Mouse (Mus musculus) heart, embryonic 11.5 days (tissue): ENCODE results near the gene Srf. TPM values are rescaled to one million over a fixed set of nuclear protein-coding genes. Genes with fewer than 3 reads are reported as not detected.

Experiments used
- ATAC-seq: fragments of 200-750 bp; cut with Nextera tagmentation; replicated peaks from 2 replicates; pipeline ENCODE4 v1.8.0; 2017; ENCODE audit warnings: moderate library complexity; ENCODE audit not compliant: insufficient number of reproducible peaks, low FRiP score, low TSS enrichment
- H3K27ac ChIP-seq: fragments of 300-500 bp; sonication (generic); 2 replicates; pipeline ENCODE4 v1.5.1; 2014; ENCODE audit warnings: mild to moderate bottlenecking, low read depth, low read length
- H3K27me3 ChIP-seq: fragments of 300-500 bp; sonication (generic); 2 replicates; pipeline ENCODE4 v1.6.1; 2014; ENCODE audit warnings: mild to moderate bottlenecking, low read length, mixed read lengths; ENCODE audit not compliant: control insufficient read depth, insufficient read depth
- H3K36me3 ChIP-seq: fragments of 300-500 bp; sonication (generic); 2 replicates; pipeline ENCODE4 v1.6.1; 2014; ENCODE audit warnings: mild to moderate bottlenecking, low read length, moderate library complexity, mixed read lengths; ENCODE audit not compliant: control insufficient read depth, insufficient read depth
- H3K4me1 ChIP-seq: fragments of 300-500 bp; sonication (generic); 2 replicates; pipeline ENCODE4 v1.6.1; 2014; ENCODE audit warnings: low read length; ENCODE audit not compliant: control insufficient read depth, insufficient read depth
- H3K4me2 ChIP-seq: fragments of 300-500 bp; sonication (generic); 2 replicates; pipeline ENCODE4 v1.6.1; 2014; ENCODE audit warnings: mild to moderate bottlenecking, moderate library complexity
- H3K4me3 ChIP-seq: fragments of 300-500 bp; sonication (generic); 2 replicates; pipeline ENCODE4 v1.5.1; 2014; ENCODE audit warnings: low read depth, low read length
- H3K9ac ChIP-seq: fragments of 300-500 bp; sonication (generic); 2 replicates; pipeline ENCODE4 v1.6.1; 2014; ENCODE audit warnings: mild to moderate bottlenecking, low read depth, low read length, moderate library complexity
- H3K9me3 ChIP-seq: fragments of 300-500 bp; sonication (generic); replicated peaks from 2 replicates; pipeline ENCODE4 v1.6.1; 2016; ENCODE audit warnings: low read length; ENCODE audit not compliant: control insufficient read depth
- WGBS: fragments of 180-500 bp; shearing (Covaris S2); extraction: QIAGEN DNeasy Blood & Tissue Kit; methylation state at CpG from one replicate; pipeline ENCODE4 v1.1.7; 2014; ENCODE audit not compliant: insufficient replicate concordance; 5-methylcytosine and 5-hydroxymethylcytosine counted together
- polyA plus RNA-seq: library from polyadenylated mRNA; unstranded; fragments of >200 nt; fragmentation: Nextera tagmentation; extraction: Ambion mirVana; gene quantifications from 2 replicates; pipeline ENCODE4 v1.2.1, GENCODE M21; 2014

The Srf gene
- polyA plus RNA-seq, 1 experiment from 2014 or later = 15.0 TPM

DNA sequence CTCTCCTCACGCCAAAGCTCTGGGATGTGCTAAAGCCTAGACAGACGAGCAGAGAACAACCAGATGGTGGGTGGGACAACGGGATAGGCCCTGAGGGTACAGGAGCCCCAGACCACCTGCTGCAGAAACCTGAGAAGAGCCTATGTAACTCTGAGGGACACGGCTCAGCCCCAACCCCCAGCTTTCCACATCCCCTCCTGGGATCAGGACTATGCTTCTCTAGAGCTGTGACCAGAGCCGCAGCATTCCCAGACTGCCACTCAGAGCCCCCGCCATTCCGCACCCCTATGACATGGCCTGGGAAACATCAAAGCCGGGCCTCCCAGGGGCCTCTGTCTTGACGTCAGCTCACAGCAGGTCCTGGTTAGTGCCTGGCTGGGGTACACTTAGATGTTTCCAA, 38.6 kb upstream of the Srf start:
- Histone ChIP-seq H3K27me3 (no peaks in the 10 kb centered on the region), H3K4me1 (peaks cover 16% of the 10 kb centered on the region; the same call in 1 of the 2 replicates), H3K4me2 (no peak overlapping the region; the same call in 1 of the 2 replicates), H3K27ac (peak overlapping the region; percentile 70), H3K9ac (peak overlapping the region; percentile 28; the same call in 1 of the 2 replicates), H3K36me3 (peaks cover 11% of the 10 kb centered on the region; the same call in 1 of the 2 replicates), H3K4me3 (no peak overlapping the region), H3K9me3 (no peaks in the 10 kb centered on the region)
- peak; percentile 43; the same call in 1 of the 2 replicates for ATAC-seq
- WGBS = 26% methylated on average over 9 of the region's 9 CpGs

DNA sequence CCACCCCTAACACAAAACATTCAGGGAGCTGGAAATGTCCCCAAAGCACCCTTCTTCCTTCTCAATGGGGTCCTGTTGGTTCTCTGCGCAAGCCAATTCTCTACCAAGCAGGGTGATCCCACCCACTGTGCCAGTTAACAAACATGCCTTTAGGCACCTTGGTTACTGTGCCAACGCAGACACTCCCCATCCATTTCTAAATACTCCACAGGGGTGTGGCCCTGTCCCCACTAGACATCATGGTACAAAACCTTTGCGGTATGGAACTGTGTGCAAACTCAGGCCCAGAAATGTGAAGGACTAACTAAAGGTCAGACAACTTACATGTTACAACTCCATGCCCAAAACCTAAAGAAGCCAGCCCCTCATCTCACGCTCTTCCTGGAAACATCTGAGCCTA, 37.1 kb upstream of the Srf start:
- H3K9ac ChIP-seq = no peak overlapping the region
- H3K27me3 ChIP-seq = no peaks in the 10 kb centered on the region
- peaks cover 16% of the 10 kb centered on the region; the same call in 1 of the 2 replicates for H3K4me1 ChIP-seq
- 91% methylated on average over 4 of the region's 4 CpGs for WGBS
- H3K27ac ChIP-seq = no peak overlapping the region
- no peak for ATAC-seq
- no peaks in the 10 kb centered on the region for H3K9me3 ChIP-seq
- peaks cover 18% of the 10 kb centered on the region; the same call in 1 of the 2 replicates for H3K36me3 ChIP-seq
- no peak overlapping the region for H3K4me2 ChIP-seq
- no peak overlapping the region for H3K4me3 ChIP-seq

- no peaks in the 10 kb centered on the region for H3K27me3 ChIP-seq
- no peak overlapping the region for H3K4me3 ChIP-seq
- no peak for ATAC-seq
- peaks cover 21% of the 10 kb centered on the region for H3K36me3 ChIP-seq
- H3K27ac ChIP-seq = no peak overlapping the region
- H3K9me3 ChIP-seq = no peaks in the 10 kb centered on the region
- H3K9ac ChIP-seq = no peak overlapping the region
- H3K4me2 ChIP-seq = no peak overlapping the region
- H3K4me1 ChIP-seq = peaks cover 16% of the 10 kb centered on the region; the same call in 1 of the 2 replicates
- 87% methylated on average over 19 of the region's 19 CpGs for WGBS
Measured at GRCm38 (mm10) chr17:46591406-46591805, 35.4 kb upstream of the Srf start.

DNA sequence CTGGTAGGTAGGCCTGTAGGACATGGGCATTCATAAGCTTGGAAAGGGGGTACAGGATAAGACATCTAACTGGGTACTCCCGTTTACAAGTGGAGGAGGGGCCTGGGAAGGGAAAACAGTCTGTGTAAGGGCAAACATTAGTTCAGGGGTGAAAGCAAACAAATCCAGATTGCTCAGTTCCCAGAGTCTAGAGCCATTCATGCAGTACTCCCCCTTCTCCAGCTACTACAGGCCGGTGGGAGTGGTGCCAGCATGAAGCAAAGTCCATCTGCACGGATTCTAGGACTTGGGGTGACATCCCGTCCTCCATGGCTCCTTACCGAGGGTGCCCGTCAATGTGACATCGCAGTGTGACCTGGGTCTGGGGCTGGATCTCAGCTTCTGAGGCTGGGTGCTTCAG, 34.5 kb upstream of the Srf start:
- ATAC-seq = no peak
- Histone ChIP-seq H3K9ac (no peak overlapping the region), H3K36me3 (peaks cover 24% of the 10 kb centered on the region), H3K4me2 (no peak overlapping the region), H3K4me3 (no peak overlapping the region), H3K27me3 (no peaks in the 10 kb centered on the region), H3K27ac (no peak overlapping the region), H3K9me3 (no peaks in the 10 kb centered on the region), H3K4me1 (peaks cover 16% of the 10 kb centered on the region; the same call in 1 of the 2 replicates)
- WGBS = 90% methylated on average over 7 of the region's 7 CpGs

DNA sequence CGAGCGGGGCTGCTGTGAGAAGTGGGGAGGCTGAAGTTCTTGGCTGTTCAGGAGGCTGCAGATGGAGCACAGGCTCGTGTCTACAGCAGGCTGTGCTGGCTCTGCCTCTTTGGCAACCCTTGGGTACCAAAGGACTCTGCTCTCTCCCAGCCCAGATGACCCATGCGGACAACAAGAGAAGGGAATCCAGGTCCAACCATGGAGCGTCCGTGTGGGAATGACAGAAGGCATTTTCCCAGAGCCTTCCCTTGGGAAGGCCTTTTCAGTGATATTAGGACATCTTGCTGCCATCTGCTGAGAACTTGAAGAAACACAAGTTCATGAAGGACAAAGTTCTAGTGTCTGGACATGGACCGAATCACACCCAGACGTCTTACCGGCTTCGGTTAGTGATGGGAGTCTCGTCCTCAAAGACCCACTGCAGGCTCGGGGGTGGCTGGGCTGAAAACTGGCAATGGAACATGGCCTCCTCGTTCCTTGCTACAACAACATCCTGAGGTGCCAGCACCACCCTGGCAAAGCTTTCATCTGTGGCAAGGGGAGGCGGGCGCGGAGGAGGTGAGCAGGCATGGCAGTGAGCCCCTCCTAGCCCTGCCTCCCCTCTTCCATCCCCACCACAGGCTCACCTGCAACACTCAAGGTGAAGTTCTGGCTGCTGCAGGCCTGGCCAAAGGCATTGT, 33.8 kb upstream of the Srf start:
- no peak overlapping the region for H3K9ac ChIP-seq
- no peak for ATAC-seq
- H3K27ac ChIP-seq = no peak overlapping the region
- H3K36me3 ChIP-seq = peaks cover 27% of the 10 kb centered on the region
- H3K4me2 ChIP-seq = no peak overlapping the region
- peaks cover 10% of the 10 kb centered on the region; the same call in 1 of the 2 replicates for H3K4me1 ChIP-seq
- H3K4me3 ChIP-seq = no peak overlapping the region
- H3K27me3 ChIP-seq = no peaks in the 10 kb centered on the region
- 84% methylated on average over 16 of the region's 16 CpGs for WGBS
- H3K9me3 ChIP-seq = no peaks in the 10 kb centered on the region

GRCm38 (mm10) chr17:46588913-46589312, 32.9 kb upstream of the Srf start:
- Histone ChIP-seq H3K27me3 (no peaks in the 10 kb centered on the region), H3K4me2 (no peak overlapping the region), H3K9me3 (no peaks in the 10 kb centered on the region), H3K9ac (no peak overlapping the region), H3K4me3 (no peak overlapping the region), H3K27ac (no peak overlapping the region), H3K36me3 (peaks cover 29% of the 10 kb centered on the region), H3K4me1 (0 out of 2 replicates have a peak, but pooled peaks cover 5% of the 10 kb centered on the region)
- ATAC-seq = no peak
- 78% methylated on average over 6 of the region's 6 CpGs for WGBS

GRCm38 (mm10) chr17:46588173-46588572, 32.2 kb upstream of the Srf start:
- H3K9ac ChIP-seq = no peak overlapping the region
- no peak for ATAC-seq
- no peak overlapping the region for H3K4me2 ChIP-seq
- H3K36me3 ChIP-seq = peaks cover 29% of the 10 kb centered on the region
- 77% methylated on average over 9 of the region's 9 CpGs for WGBS
- H3K9me3 ChIP-seq = no peaks in the 10 kb centered on the region
- no peaks in the 10 kb centered on the region for H3K27me3 ChIP-seq
- H3K4me1 ChIP-seq = no peaks in the 10 kb centered on the region
- H3K27ac ChIP-seq = no peak overlapping the region
- H3K4me3 ChIP-seq = no peak overlapping the region

GRCm38 (mm10) chr17:46586327-46586726, 30.4 kb upstream of the Srf start:
- Histone ChIP-seq H3K4me1 (no peaks in the 10 kb centered on the region), H3K4me2 (no peak overlapping the region), H3K27ac (no peak overlapping the region), H3K36me3 (peaks cover 43% of the 10 kb centered on the region), H3K9ac (no peak overlapping the region), H3K27me3 (no peaks in the 10 kb centered on the region), H3K4me3 (no peak overlapping the region), H3K9me3 (no peaks in the 10 kb centered on the region)
- ATAC-seq = no peak
- 83% methylated on average over 8 of the region's 8 CpGs for WGBS

- 74% methylated on average over 5 of the region's 5 CpGs for WGBS
- H3K36me3 ChIP-seq = peaks cover 59% of the 10 kb centered on the region
- H3K4me1 ChIP-seq = no peaks in the 10 kb centered on the region
- H3K9ac ChIP-seq = no peak overlapping the region
- no peak for ATAC-seq
- no peak overlapping the region for H3K4me3 ChIP-seq
- no peaks in the 10 kb centered on the region for H3K27me3 ChIP-seq
- no peak overlapping the region for H3K4me2 ChIP-seq
- 0 out of 2 replicates have a peak, but pooled peaks cover 2% of the 10 kb centered on the region for H3K9me3 ChIP-seq
- no peak overlapping the region for H3K27ac ChIP-seq
Measured at GRCm38 (mm10) chr17:46578650-46579049, 22.7 kb upstream of the Srf start.
